Mouse (Mus musculus) kidney, postnatal 0 days (tissue): Measurements from ENCODE around the gene Mars2. TPM values are rescaled to one million over a fixed set of nuclear protein-coding genes. Genes with fewer than 3 reads are reported as not detected.

Experiments
- ATAC-seq: fragments of 200-750 bp; cut with Nextera tagmentation; replicated peaks from 2 replicates; pipeline ENCODE4 v1.8.0; 2017; ENCODE audit warnings: low read depth, moderate number of reproducible peaks, moderate TSS enrichment, moderate library complexity; ENCODE audit not compliant: low FRiP score
- DNase-seq: peaks from one replicate; pipeline ENCODE4 v3.0.0-alpha.2; 2016; ENCODE audit warnings: low spot score
- H3K27ac ChIP-seq: fragments of 300-500 bp; sonication (generic); 2 replicates; pipeline ENCODE4 v1.5.1; 2014; ENCODE audit warnings: mild to moderate bottlenecking
- H3K27me3 ChIP-seq: fragments of 300-500 bp; sonication (generic); 2 replicates; pipeline ENCODE4 v1.6.1; 2014; ENCODE audit warnings: low read length, mixed read lengths; ENCODE audit not compliant: insufficient read depth
- H3K36me3 ChIP-seq: fragments of 300-500 bp; sonication (generic); 2 replicates; pipeline ENCODE4 v1.6.1; 2014; ENCODE audit warnings: low read length, mixed read lengths; ENCODE audit not compliant: insufficient read depth
- H3K4me1 ChIP-seq: fragments of 300-500 bp; sonication (generic); replicated peaks from 2 replicates; pipeline ENCODE4 v1.6.1; 2014; ENCODE audit warnings: antibody characterized with exemption, low read length, mixed read lengths; ENCODE audit not compliant: insufficient read depth
- H3K4me2 ChIP-seq: fragments of 300-500 bp; sonication (generic); 2 replicates; pipeline ENCODE4 v1.6.1; 2014; ENCODE audit warnings: mild to moderate bottlenecking, low read length, moderate library complexity, mixed read lengths
- H3K4me3 ChIP-seq: fragments of 300-500 bp; sonication (generic); replicated peaks from 2 replicates; pipeline ENCODE4 v1.5.1; 2014; ENCODE audit warnings: low read depth, low read length
- H3K9ac ChIP-seq: fragments of 300-500 bp; sonication (generic); 2 replicates; pipeline ENCODE4 v1.6.1; 2014; ENCODE audit warnings: low read depth, low read length
- H3K9me3 ChIP-seq: fragments of 300-500 bp; sonication (generic); replicated peaks from 2 replicates; pipeline ENCODE4 v1.6.1; 2016; ENCODE audit warnings: low read length, inconsistent platforms, mixed read lengths
- CTCF ChIP-seq: IDR thresholded peaks from 2 replicates; pipeline ENCODE4 v1.5.1; 2016; ENCODE audit warnings: antibody characterized with exemption, low read depth, mild to moderate bottlenecking, moderate library complexity
- WGBS: fragments of 180-500 bp; shearing (Covaris S2); extraction: QIAGEN DNeasy Blood & Tissue Kit; methylation state at CpG from one replicate; pipeline ENCODE4 v1.1.7; 2014; 5-methylcytosine and 5-hydroxymethylcytosine counted together
- polyA plus RNA-seq: library from polyadenylated mRNA; unstranded; fragments of >200 nt; fragmentation: Nextera tagmentation; extraction: Ambion mirVana; gene quantifications from 2 replicates; pipeline ENCODE4 v1.2.1, GENCODE M21; 2015

The Mars2 gene
- polyA plus RNA-seq, result 1.8 and 2.0 TPM in 2 replicates

DNA sequence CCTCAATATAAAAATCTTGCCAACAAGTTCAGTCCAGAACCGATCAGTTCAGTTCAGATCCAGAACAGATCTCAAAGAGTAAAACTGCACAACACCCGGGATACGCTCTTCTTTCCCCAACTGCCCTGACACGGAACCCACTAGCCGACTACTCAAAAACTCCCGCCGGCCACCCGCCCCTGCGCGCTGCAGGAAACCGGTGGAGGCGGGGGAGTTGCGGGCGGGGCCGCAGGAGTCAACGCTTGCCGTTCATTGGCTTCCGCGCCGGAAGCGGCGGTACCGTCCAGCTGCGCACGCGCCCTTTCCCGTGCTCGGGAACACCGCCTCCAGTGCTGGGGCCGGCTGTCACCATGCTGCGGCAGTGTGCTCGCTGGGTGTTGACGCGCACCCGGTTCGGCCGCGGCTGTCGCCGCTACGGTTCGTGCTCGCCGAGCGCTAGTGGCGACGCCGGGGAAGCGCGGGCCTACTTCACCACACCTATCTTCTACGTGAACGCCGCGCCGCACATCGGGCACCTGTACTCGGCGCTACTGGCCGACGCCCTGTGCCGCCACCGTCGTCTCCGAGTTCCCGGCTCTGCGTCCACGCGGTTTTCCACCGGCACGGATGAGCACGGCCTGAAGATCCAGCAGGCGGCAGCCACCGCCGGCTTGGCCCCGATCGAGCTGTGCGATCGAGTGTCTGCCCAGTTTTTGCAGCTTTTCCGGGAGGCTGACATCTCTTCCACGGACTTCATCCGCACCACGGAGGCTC, at the start of gene Mars2:
Mars2 (plus strand) TSS at position 288 of the 753 bp plus-strand sequence.
- peak; percentile 98 for DNase-seq
- WGBS, result under 1% methylated on average over 82 of the region's 82 CpGs
- Histone ChIP-seq H3K4me3 (peak within 1 kb of the TSS; percentile 63), H3K4me2 (peak within 1 kb of the TSS; percentile 98), H3K27ac (peak within 1 kb of the TSS; percentile 58; the same call in 1 of the 2 replicates), H3K27me3 (no peaks in the 10 kb centered on the region), H3K36me3 (no peaks in the 10 kb centered on the region), H3K9me3 (no peaks in the 10 kb centered on the region), H3K9ac (peak within 1 kb of the TSS; percentile 66), H3K4me1 (peaks cover 13% of the 10 kb centered on the region; the same call in 1 of the 2 replicates)
- peak; percentile 45 for TF ChIP-seq CTCF
- ATAC-seq, result peak; percentile 98

DNA sequence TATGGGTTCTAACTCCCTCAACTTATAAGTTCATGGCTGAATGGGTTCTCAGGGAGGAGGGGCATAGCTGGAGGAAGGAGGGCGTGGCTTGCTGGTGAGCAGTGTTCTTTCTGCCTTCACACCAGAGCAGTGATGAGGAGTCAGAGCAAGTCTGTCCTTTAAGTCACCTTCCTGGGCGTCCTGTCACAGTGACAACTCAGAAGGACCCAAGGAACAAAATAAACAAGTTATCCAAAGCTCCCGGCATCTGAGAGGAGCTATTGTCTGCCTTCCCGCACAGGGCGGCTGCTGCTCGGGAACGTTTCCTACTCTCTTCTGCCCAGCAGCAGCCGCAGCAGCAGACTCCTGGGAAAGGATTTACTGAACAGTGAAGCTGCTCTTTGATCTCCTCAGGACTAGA, 45.0 kb upstream of the Mars2 start:
- Histone ChIP-seq H3K9me3 (no peaks in the 10 kb centered on the region), H3K9ac (0 out of 2 replicates have a peak overlapping the region, but pooled peaks have one; percentile 15), H3K4me2 (peak overlapping the region; percentile 48), H3K36me3 (no peaks in the 10 kb centered on the region), H3K27me3 (no peaks in the 10 kb centered on the region), H3K27ac (0 out of 2 replicates have a peak overlapping the region, but pooled peaks have one; percentile 5), H3K4me1 (0 out of 2 replicates have a peak, but pooled peaks cover 5% of the 10 kb centered on the region), H3K4me3 (peak overlapping the region; percentile 24; the same call in 1 of the 2 replicates)
- no peak for TF ChIP-seq CTCF
- DNase-seq, result peak; percentile 62
- ATAC-seq, result 0 out of 2 replicates have a peak, but pooled peaks have one; percentile 41
- 11% methylated on average over 8 of the region's 8 CpGs for whole genome bisulfite sequencing

DNA sequence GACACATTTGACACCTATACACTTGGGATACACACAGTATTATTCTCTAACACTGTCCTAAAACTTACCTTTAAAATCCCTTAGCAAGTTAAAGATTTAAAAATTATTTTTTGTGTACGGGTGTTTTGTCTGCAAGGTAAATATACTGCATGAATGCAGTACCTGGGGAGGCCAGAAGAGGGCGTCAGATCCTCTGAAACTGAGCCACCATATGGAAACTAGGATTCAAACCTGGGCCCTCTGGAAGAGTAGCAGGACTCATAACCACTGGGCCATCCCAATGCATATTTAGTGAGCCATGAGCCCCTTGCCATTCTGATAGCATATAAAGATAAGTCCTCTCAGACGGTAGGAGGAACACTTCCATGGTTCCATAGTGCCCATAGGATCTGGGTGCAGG, 44.2 kb upstream of the Mars2 start:
- Histone ChIP-seq H3K4me1 (0 out of 2 replicates have a peak, but pooled peaks cover 5% of the 10 kb centered on the region), H3K36me3 (no peaks in the 10 kb centered on the region), H3K27me3 (no peaks in the 10 kb centered on the region), H3K4me2 (no peak overlapping the region), H3K4me3 (no peak overlapping the region), H3K9ac (no peak overlapping the region), H3K9me3 (no peaks in the 10 kb centered on the region), H3K27ac (peak overlapping the region; percentile 42; the same call in 1 of the 2 replicates)
- 54% methylated on average over 3 of the region's 3 CpGs for WGBS
- TF ChIP-seq CTCF, result peak; percentile 64
- DNase-seq (no peak), ATAC-seq (no peak)

DNA sequence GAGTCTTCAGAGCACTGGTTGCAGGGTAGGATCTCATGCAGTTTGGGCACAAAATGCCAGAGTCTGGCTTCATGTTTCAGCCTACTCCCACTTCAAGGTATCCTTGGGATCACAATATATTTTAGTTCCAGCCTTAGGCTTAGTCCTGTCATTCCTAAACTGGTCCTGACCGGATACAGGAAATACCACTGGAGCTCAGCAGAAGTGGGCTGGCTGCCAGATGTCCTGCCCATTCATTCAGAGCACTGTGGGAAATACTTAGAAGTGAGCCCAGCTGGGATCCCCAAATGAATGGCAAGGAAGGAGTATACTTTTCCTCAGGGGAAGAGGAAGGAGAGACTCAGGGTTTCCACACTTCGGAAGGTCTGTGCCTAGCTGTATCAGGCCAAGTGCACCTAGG, 43.7 kb upstream of the Mars2 start:
- no peak for TF ChIP-seq CTCF
- DNase-seq, result peak; percentile 71
- H3K4me3 ChIP-seq, result no peak overlapping the region
- 37% methylated on average over 2 of the region's 2 CpGs for WGBS
- ATAC-seq, result peak; percentile 61; the same call in 1 of the 2 replicates
- H3K27me3 ChIP-seq, result no peaks in the 10 kb centered on the region
- 0 out of 2 replicates have a peak, but pooled peaks cover 5% of the 10 kb centered on the region for H3K4me1 ChIP-seq
- H3K27ac ChIP-seq, result peak overlapping the region; percentile 42; the same call in 1 of the 2 replicates
- H3K9ac ChIP-seq, result no peak overlapping the region
- H3K9me3 ChIP-seq, result no peaks in the 10 kb centered on the region
- H3K4me2 ChIP-seq, result no peak overlapping the region
- no peaks in the 10 kb centered on the region for H3K36me3 ChIP-seq

DNA sequence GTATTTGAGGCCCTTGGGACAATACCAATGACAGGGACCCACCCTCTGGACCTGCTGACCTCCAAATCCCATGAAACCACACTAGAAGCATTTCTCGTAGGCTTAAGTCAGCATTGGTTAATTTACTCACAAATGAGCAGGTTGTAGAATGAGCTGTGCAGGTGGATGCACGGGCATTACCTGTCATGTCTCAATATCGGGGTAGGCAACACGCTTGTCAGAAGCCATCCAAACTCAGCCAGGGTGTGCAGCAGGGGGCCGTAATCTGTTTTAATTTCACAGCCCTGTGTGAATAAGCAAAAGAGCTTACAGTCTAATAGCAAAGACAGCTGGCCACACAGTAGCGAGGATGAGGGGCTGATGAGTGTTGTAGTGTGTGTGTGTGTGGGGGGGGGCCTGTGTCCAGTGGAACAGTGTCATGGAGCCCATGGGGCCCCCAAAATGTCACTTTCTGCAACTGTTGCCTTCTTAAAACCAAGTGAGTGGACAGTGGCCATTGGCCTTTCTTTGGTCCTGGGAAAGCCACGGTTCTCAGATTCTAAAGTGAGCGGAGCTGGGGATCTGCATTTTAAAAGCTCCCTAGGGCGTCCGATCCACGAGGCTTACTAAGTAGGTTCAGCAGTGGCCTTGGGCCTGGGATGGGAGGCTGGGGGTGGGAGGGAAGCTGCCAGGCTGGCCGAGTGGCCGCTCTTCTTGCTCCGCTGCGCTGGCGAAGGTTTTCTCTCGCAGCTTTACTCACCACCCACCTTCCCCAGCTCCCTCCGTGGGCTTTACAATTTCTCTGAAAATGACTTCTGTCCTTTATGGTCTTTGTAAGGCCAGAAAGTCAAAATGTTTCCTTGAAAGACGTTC, 42.7 kb upstream of the Mars2 start:
- Histone ChIP-seq H3K9ac (no peak overlapping the region), H3K36me3 (no peaks in the 10 kb centered on the region), H3K4me2 (no peak overlapping the region), H3K4me3 (no peak overlapping the region), H3K4me1 (0 out of 2 replicates have a peak, but pooled peaks cover 5% of the 10 kb centered on the region), H3K27me3 (no peaks in the 10 kb centered on the region), H3K27ac (no peak overlapping the region), H3K9me3 (no peaks in the 10 kb centered on the region)
- DNase-seq, result no peak
- no peak for TF ChIP-seq CTCF
- no peak for ATAC-seq
- 62% methylated on average over 19 of the region's 19 CpGs for WGBS

DNA sequence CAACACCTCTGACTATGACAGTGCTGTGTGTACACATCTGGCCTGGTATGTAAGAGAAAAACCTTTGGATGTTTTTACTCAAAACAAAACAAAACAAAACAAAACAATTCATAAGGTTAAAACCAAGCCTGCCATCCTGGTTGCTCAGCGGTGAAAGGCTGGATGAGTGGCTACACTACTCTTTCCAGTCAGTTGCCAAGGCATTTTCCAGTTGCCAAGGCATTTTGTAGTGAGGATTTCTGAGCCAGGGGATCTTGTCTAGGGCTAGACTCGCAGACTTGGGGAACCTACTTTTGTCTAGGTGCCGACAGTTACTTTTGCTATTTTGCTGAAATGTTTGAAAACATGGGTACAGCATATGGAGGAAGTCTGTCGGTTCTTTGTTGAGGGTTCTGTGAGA, 42.0 kb upstream of the Mars2 start:
- 0 out of 2 replicates have a peak, but pooled peaks cover 5% of the 10 kb centered on the region for H3K4me1 ChIP-seq
- WGBS, result 81% methylated on average over 4 of the region's 4 CpGs
- H3K4me2 ChIP-seq, result no peak overlapping the region

More for the DNA sequence above, 42.0 kb upstream of the Mars2 start:
- no peak overlapping the region for H3K27ac ChIP-seq
- H3K4me3 ChIP-seq, result no peak overlapping the region
- H3K9ac ChIP-seq, result no peak overlapping the region
- H3K27me3 ChIP-seq, result no peaks in the 10 kb centered on the region
- H3K9me3 ChIP-seq, result no peaks in the 10 kb centered on the region
- TF ChIP-seq CTCF, result no peak
- no peaks in the 10 kb centered on the region for H3K36me3 ChIP-seq
- DNase-seq (no peak), ATAC-seq (no peak)
